1 mouse cellular context compared by ENCODE assay signal in genomic region chr15:99355660-99356059, GRCm38 (mm10).
TF ChIP-seq lines count a peak whose summit lies in the region.

No protein-coding gene starts in this region.

TF ChIP-seq in CH12.LX, 34 proteins besides CTCF, POLR2A, EP300 and RAD21 (continued from another document):
- no peak for TF ChIP-seq CHD1 (IDR thresholded peaks at IDR 0.05; ENCODE audit: low read depth, low read length)
